ENCODE assay signal across 22 mouse cellular contexts in genomic region chr17:75233206-75233605, GRCm38 (mm10).
DNase-seq lines count a peak whose midpoint lies in the region; ATAC-seq and TF ChIP-seq lines count a peak whose summit lies in the region.
"Had no signal": no experiment of that assay in that cellular context is flagged by ENCODE, and none has a peak within 500 bp of the region (broad histone marks: within the 10 kb centered on the region; RNA-seq: fewer than 3 reads in every experiment).

No protein-coding gene starts in this region.

- H3K9ac ChIP-seq in intestine, embryonic 16.5 days (ENCODE audit: low read depth, low read length) = no peak overlapping the region
- no peak overlapping the region for H3K9ac ChIP-seq in intestine, embryonic 15.5 days
- H3K9ac ChIP-seq in intestine, postnatal 0 days (ENCODE audit: low read depth, low read length) = no peak overlapping the region
- no peak overlapping the region for H3K9ac ChIP-seq in hindbrain, postnatal 0 days (replicated peaks; ENCODE audit: low read length)
- H3K9ac ChIP-seq: embryonic facial prominence, embryonic 13.5 days; forebrain, embryonic 13.5 days; forebrain, postnatal 0 days; heart, embryonic 13.5 days; hindbrain, embryonic 15.5 days had no signal

- no peak overlapping the region for H3K4me3 ChIP-seq in intestine, embryonic 16.5 days (ENCODE audit: low read length)
- H3K4me3 ChIP-seq in intestine, embryonic 15.5 days (replicated peaks) = no peak overlapping the region
- no peak overlapping the region for H3K4me3 ChIP-seq in intestine, postnatal 0 days (ENCODE audit: low read depth, low read length)
- no peak overlapping the region for H3K4me3 ChIP-seq in hindbrain, postnatal 0 days (ENCODE audit: low read length)
- H3K4me3 ChIP-seq: embryonic facial prominence, embryonic 13.5 days; forebrain, embryonic 13.5 days; heart, embryonic 13.5 days; hindbrain, embryonic 15.5 days had no signal

- H3K9me3 ChIP-seq in intestine, embryonic 16.5 days (ENCODE audit: control insufficient read depth, low read length) = no peaks in the 10 kb centered on the region
- H3K9me3 ChIP-seq in intestine, embryonic 15.5 days = no peaks in the 10 kb centered on the region
- H3K9me3 ChIP-seq in intestine, postnatal 0 days (ENCODE audit: control insufficient read depth) = no peaks in the 10 kb centered on the region
- no peaks in the 10 kb centered on the region for H3K9me3 ChIP-seq in hindbrain, postnatal 0 days (ENCODE audit: low read length)
- H3K9me3 ChIP-seq: embryonic facial prominence, embryonic 13.5 days; forebrain, embryonic 13.5 days; heart, embryonic 13.5 days; hindbrain, embryonic 15.5 days had no signal

- TF ChIP-seq CTCF in intestine, postnatal 0 days (IDR thresholded peaks at IDR 0.05; ENCODE audit: low read depth) = no peak
- no peak for TF ChIP-seq CTCF in hindbrain, postnatal 0 days (IDR thresholded peaks at IDR 0.05; ENCODE audit: low read depth)

- no peak overlapping the region for H3K4me2 ChIP-seq in intestine, embryonic 16.5 days (ENCODE audit: low read depth, low read length)
- no peak overlapping the region for H3K4me2 ChIP-seq in intestine, embryonic 15.5 days (replicated peaks)
- H3K4me2 ChIP-seq in intestine, postnatal 0 days (replicated peaks; ENCODE audit: low read depth) = no peak overlapping the region
- no peak overlapping the region for H3K4me2 ChIP-seq in hindbrain, postnatal 0 days (ENCODE audit: low read depth, low read length)
- H3K4me2 ChIP-seq: embryonic facial prominence, embryonic 13.5 days; forebrain, embryonic 13.5 days; heart, embryonic 13.5 days; hindbrain, embryonic 15.5 days had no signal

- no peaks in the 10 kb centered on the region for H3K27me3 ChIP-seq in intestine, embryonic 16.5 days (replicated peaks; ENCODE audit: control insufficient read depth, insufficient read depth, low read length)
- no peaks in the 10 kb centered on the region for H3K27me3 ChIP-seq in intestine, embryonic 15.5 days (replicated peaks)
- H3K27me3 ChIP-seq in intestine, postnatal 0 days (replicated peaks; ENCODE audit: control insufficient read depth, insufficient read depth, low read length) = no peaks in the 10 kb centered on the region
- H3K27me3 ChIP-seq in hindbrain, postnatal 0 days (ENCODE audit: insufficient read depth, low read length) = no peaks in the 10 kb centered on the region
- H3K27me3 ChIP-seq: CH12.LX; embryonic facial prominence, embryonic 13.5 days; forebrain, embryonic 13.5 days; heart, embryonic 13.5 days; hindbrain, embryonic 15.5 days had no signal

- H3K36me3 ChIP-seq in intestine, embryonic 16.5 days (ENCODE audit: control insufficient read depth, insufficient read depth, low read length) = no peaks in the 10 kb centered on the region
- H3K36me3 ChIP-seq in intestine, embryonic 15.5 days = no peaks in the 10 kb centered on the region
- no peaks in the 10 kb centered on the region for H3K36me3 ChIP-seq in intestine, postnatal 0 days (ENCODE audit: control insufficient read depth, insufficient read depth)
- no peaks in the 10 kb centered on the region for H3K36me3 ChIP-seq in hindbrain, postnatal 0 days (ENCODE audit: insufficient read depth, low read length)
- H3K36me3 ChIP-seq: embryonic facial prominence, embryonic 13.5 days; G1E; hindbrain, embryonic 15.5 days had no signal

- no peak overlapping the region for H3K27ac ChIP-seq in intestine, embryonic 16.5 days (ENCODE audit: low read length)
- H3K27ac ChIP-seq in intestine, embryonic 15.5 days = no peak overlapping the region
- no peak overlapping the region for H3K27ac ChIP-seq in intestine, postnatal 0 days (ENCODE audit: low read depth, low read length)
- H3K27ac ChIP-seq in hindbrain, postnatal 0 days = no peak overlapping the region
- H3K27ac ChIP-seq: embryonic facial prominence, embryonic 13.5 days; forebrain, embryonic 13.5 days; heart, embryonic 13.5 days; hindbrain, embryonic 15.5 days had no signal

- WGBS in intestine, embryonic 16.5 days = 47% methylated on average over 2 of the region's 2 CpGs
- 41% methylated on average over 2 of the region's 2 CpGs for WGBS in intestine, embryonic 15.5 days
- WGBS in intestine, postnatal 0 days = 42% methylated on average over 2 of the region's 2 CpGs
- 14% methylated on average over 2 of the region's 2 CpGs for WGBS in hindbrain, postnatal 0 days

- ATAC-seq in intestine, embryonic 16.5 days = 0 out of 2 replicates have a peak, but pooled peaks have one; percentile 38
- ATAC-seq in intestine, embryonic 15.5 days = no peak
- peak; percentile 83 for ATAC-seq in intestine, postnatal 0 days
- ATAC-seq in hindbrain, postnatal 0 days = no peak
- ATAC-seq: forebrain, embryonic 13.5 days; forebrain, postnatal 0 days; inflammation-experienced regulatory T-cells, adult 6 months had no signal

- H3K4me1 ChIP-seq in intestine, embryonic 16.5 days (ENCODE audit: control insufficient read depth, insufficient read depth, low read length) = no peaks in the 10 kb centered on the region
- no peaks in the 10 kb centered on the region for H3K4me1 ChIP-seq in intestine, embryonic 15.5 days (replicated peaks)
- no peaks in the 10 kb centered on the region for H3K4me1 ChIP-seq in intestine, postnatal 0 days (replicated peaks; ENCODE audit: control insufficient read depth, insufficient read depth, low read length)
- no peaks in the 10 kb centered on the region for H3K4me1 ChIP-seq in hindbrain, postnatal 0 days (ENCODE audit: insufficient read depth, low read length)
- H3K4me1 ChIP-seq: forebrain, embryonic 13.5 days; hindbrain, embryonic 15.5 days had no signal

- DNase-seq in ES-CJ7 (ENCODE audit: low read depth, low spot score) = peak; percentile 27
- DNase-seq in Muller cell, postnatal 12 days (ENCODE audit: inconsistent ontology term) = peak; percentile 70
- DNase-seq in hindbrain, postnatal 0 days (ENCODE audit: low spot score) = no peak
- no peak for DNase-seq in layer of hippocampus, postnatal 10 days (ENCODE audit: low spot score in 2 of 2)
- DNase-seq: adrenal gland, adult 2 months; adrenal gland, postnatal 25 days; cerebellum, adult 18-20 months; cerebellum, adult 9-11 months; cerebellum, postnatal 36 days; forebrain, postnatal 0 days; gastrocnemius, postnatal 14 days; heart, postnatal 36 days had no signal

Comparison
In these comparisons a context has a peak if more than half of its experiments do, and no peak if none do; other contexts are left out.
1. ATAC-seq: peak in intestine, embryonic 16.5 days (single experiment) and intestine, postnatal 0 days (single experiment); none in intestine, embryonic 15.5 days (single experiment) and hindbrain, postnatal 0 days (single experiment).
2. DNase-seq: peak in ES-CJ7 (single experiment) and Muller cell, postnatal 12 days (single experiment); none in hindbrain, postnatal 0 days (single experiment) and layer of hippocampus, postnatal 10 days (0 of 2).